ENCODE assay signal across 9 mouse cellular contexts in the genomic region with DNA sequence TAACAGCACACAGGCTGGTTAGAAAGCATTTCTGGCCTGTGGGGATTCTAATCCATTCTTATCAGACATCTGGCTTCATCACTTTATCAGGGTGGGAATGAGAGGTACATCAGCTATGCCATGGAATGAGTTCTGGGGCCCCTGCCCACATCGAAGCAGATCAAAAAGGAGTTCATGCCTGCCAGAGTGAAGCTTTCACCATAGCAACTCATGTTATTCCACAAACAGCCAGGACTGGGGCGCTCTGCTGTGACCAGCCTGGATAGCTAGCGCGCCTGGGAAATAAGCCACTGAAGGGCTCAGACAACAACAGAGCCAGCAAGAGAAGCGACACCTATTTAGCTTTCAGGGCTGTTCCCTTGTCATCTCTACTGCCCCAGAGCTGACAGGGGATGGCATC. TPM values are rescaled to one million over a fixed set of nuclear protein-coding genes. Genes with fewer than 3 reads are reported as not detected.
DNase-seq lines count a peak whose midpoint lies in the region; ATAC-seq and TF ChIP-seq lines count a peak whose summit lies in the region.
"Had no signal": no experiment of that assay in that cellular context is flagged by ENCODE, and none has a peak within 500 bp of the region (broad histone marks: within the 10 kb centered on the region; RNA-seq: fewer than 3 reads in every experiment).

No protein-coding gene starts in this region.

- TF ChIP-seq CTCF in Patski (IDR thresholded peaks at IDR 0.05): no peak

- H3K27me3 ChIP-seq in Patski: no peaks in the 10 kb centered on the region
- H3K27me3 ChIP-seq in heart, embryonic 12.5 days (replicated peaks): no peaks in the 10 kb centered on the region

- peak overlapping the region; percentile 37; the same call in 1 of the 2 replicates for H3K4me2 ChIP-seq in heart, embryonic 12.5 days
- H3K4me2 ChIP-seq: lung, embryonic 14.5 days had no signal

- 38% methylated on average over 5 of the region's 5 CpGs for WGBS in heart, embryonic 12.5 days

- H3K4me1 ChIP-seq in heart, embryonic 12.5 days (replicated peaks): peaks cover 80% of the 10 kb centered on the region

- CTCF ChIA-PET in Patski (lab: Charles Lee): interaction anchor here (1.0 to 4.8 kb wide), 4 partner anchors 19 to 135 kb away, joined by 4 to 15 read pairs (median 6); no protein-coding TSS in a partner anchor

- H3K9ac ChIP-seq in heart, embryonic 12.5 days: no peak overlapping the region; the same call in 1 of the 2 replicates
- H3K9ac ChIP-seq: lung, embryonic 14.5 days had no signal

- H3K36me3 ChIP-seq in heart, embryonic 12.5 days: no peaks in the 10 kb centered on the region

- no peaks in the 10 kb centered on the region for H3K9me3 ChIP-seq in heart, embryonic 12.5 days (replicated peaks)

- peak overlapping the region; percentile 37; the same call in 1 of the 2 replicates for H3K27ac ChIP-seq in heart, embryonic 12.5 days (ENCODE audit: poor library complexity, severe bottlenecking)

- no peak overlapping the region for H3K4me3 ChIP-seq in heart, embryonic 12.5 days

- ATAC-seq in Patski: peak; percentile 48
- no peak for ATAC-seq in heart, embryonic 12.5 days (ENCODE audit: insufficient number of reproducible peaks, low FRiP score)
- no peak for ATAC-seq in megakaryocyte progenitor cell, adult 5-6 weeks (replicated peaks; ENCODE audit: poor library complexity)

- in situ Hi-C loops in Patski (cut with MboI; ENCODE audit: low pct_unique_long_range_greater_than_20kb): no loop called here

- POLR2A ChIA-PET in Patski (lab: Charles Lee): interaction anchor here (0.7 kb wide), 1 partner anchor 9 kb away, joined by 3 read pairs; no protein-coding TSS in a partner anchor

- peak; percentile 90 for DNase-seq in heart, adult 11 months
- no peak for DNase-seq in heart, adult 8-10 months (ENCODE audit: low spot score)
- DNase-seq in Patski (ENCODE audit: low read depth, low spot score): peak; percentile 44
- peak; percentile 15 to 25 for DNase-seq in layer of hippocampus, adult 8-10 months (ENCODE audit: low spot score in 2 of 2)
- no peak for DNase-seq in thymus, postnatal 14 days
- DNase-seq in frontal cortex, postnatal 25 days (ENCODE audit: low spot score in 2 of 2): no peak
- DNase-seq: lung, embryonic 14.5 days had no signal

RNA-seq across cellular contexts. Expression of a gene that starts 4.8 kb away (rescaled TPM):
- total RNA-seq in heart, adult 8-10 months (2022): 1 to 10 TPM; 4.3 to 5.8 (median 4.9) TPM
- 12.4 TPM for polyA plus RNA-seq in Patski (2021)
- polyA plus RNA-seq in heart, embryonic 12.5 days (2016; fragmentation: Nextera tagmentation; extraction: Ambion mirVana): 5.5 and 5.8 TPM in 2 replicates
- total RNA-seq in layer of hippocampus, adult 8-10 months (2022): 1 to 10 TPM; 1.1 to 2.6 (median 1.7) TPM
- 8.9 and 10.5 TPM in 2 replicates for total RNA-seq in megakaryocyte progenitor cell, adult 5-6 weeks (2015)
- 1.5 and 1.6 TPM in 2 replicates for total RNA-seq in megakaryocyte progenitor cell, adult 5-6 weeks (2017)

Comparison
In these comparisons a context has a peak if more than half of its experiments do, and no peak if none do; other contexts are left out.
1. DNase-seq: peak in heart, adult 11 months (single experiment), Patski (single experiment) and layer of hippocampus, adult 8-10 months (2 of 2); none in heart, adult 8-10 months (single experiment), thymus, postnatal 14 days (single experiment) and frontal cortex, postnatal 25 days (0 of 2).